Mouse (Mus musculus): ENCODE results near the gene Galnt7. TPM values are rescaled to one million over a fixed set of nuclear protein-coding genes. Genes with fewer than 3 reads are reported as not detected.

Gene Galnt7
- total and polyA plus RNA-seq, 2 experiments = 0.61 to 2.0 TPM

- H3K4me3 ChIP-seq (ENCODE audit: insufficient read depth, low read depth, low read length) = no peak overlapping the region
- DNase-seq (ENCODE audit: extremely low read depth, low read depth, low spot score) = no peak
- WGBS = 87% methylated on average over 6 of the region's 6 CpGs
These were observed 73.0 kb downstream of the Galnt7 start for GRCm38 (mm10) chr8:57579845-57580244.

GRCm38 (mm10) chr8:57577301-57577700 is 75.5 kb downstream of the Galnt7 start:
- 89% methylated on average over 5 of the region's 5 CpGs for WGBS
- H3K27me3 ChIP-seq (ENCODE audit: control insufficient read depth, insufficient read depth, low read length) = no peaks in the 10 kb centered on the region
- no peak for TF ChIP-seq POLR2A (IDR thresholded peaks at IDR 0.05; ENCODE audit: extremely low read depth, insufficient read depth, low read length)
- no peak for TF ChIP-seq CTCF (IDR thresholded peaks at IDR 0.05; ENCODE audit: low read depth, low read length)
- H3K4me3 ChIP-seq (ENCODE audit: insufficient read depth, low read depth, low read length) = no peak overlapping the region
- H3K36me3 ChIP-seq (ENCODE audit: control insufficient read depth, insufficient read depth, low read length) = no peaks in the 10 kb centered on the region
- no peak overlapping the region for H3K27ac ChIP-seq (replicated peaks; ENCODE audit: insufficient read depth, low read depth, low read length)
- no peaks in the 10 kb centered on the region; the same call in 1 of the 2 replicates for H3K4me1 ChIP-seq (ENCODE audit: control insufficient read depth, insufficient read depth, low read length)
- H3K9ac ChIP-seq (ENCODE audit: low read depth, low read length) = no peak overlapping the region
- DNase-seq (ENCODE audit: extremely low read depth, low read depth, low spot score) = no peak
- H3K79me2 ChIP-seq (ENCODE audit: control insufficient read depth, insufficient read depth, low read length) = no peaks in the 10 kb centered on the region

More at GRCm38 (mm10) chr8:57579845-57580244, 73.0 kb downstream of the Galnt7 start:
- Histone ChIP-seq H3K9ac (ENCODE audit: low read depth, low read length) (no peak overlapping the region), H3K79me2 (ENCODE audit: control insufficient read depth, insufficient read depth, low read length) (no peaks in the 10 kb centered on the region), H3K36me3 (ENCODE audit: control insufficient read depth, insufficient read depth, low read length) (no peaks in the 10 kb centered on the region), H3K27ac (replicated peaks; ENCODE audit: insufficient read depth, low read depth, low read length) (no peak overlapping the region), H3K27me3 (ENCODE audit: control insufficient read depth, insufficient read depth, low read length) (no peaks in the 10 kb centered on the region), H3K4me1 (ENCODE audit: control insufficient read depth, insufficient read depth, low read length) (no peaks in the 10 kb centered on the region; the same call in 1 of the 2 replicates)
- TF ChIP-seq POLR2A (IDR thresholded peaks at IDR 0.05; ENCODE audit: extremely low read depth, insufficient read depth, low read length) (no peak), CTCF (IDR thresholded peaks at IDR 0.05; ENCODE audit: low read depth, low read length) (no peak)

GRCm38 (mm10) chr8:57576238-57576637 is 76.6 kb downstream of the Galnt7 start:
- no peak for TF ChIP-seq POLR2A (IDR thresholded peaks at IDR 0.05; ENCODE audit: extremely low read depth, insufficient read depth, low read length)
- 0 out of 2 replicates have a peak, but pooled peaks have one; percentile 1 for TF ChIP-seq CTCF (IDR thresholded peaks at IDR 0.05; ENCODE audit: low read depth, low read length)
- no peak overlapping the region for H3K9ac ChIP-seq (ENCODE audit: low read depth, low read length)
- peak; percentile 12 for DNase-seq (ENCODE audit: extremely low read depth, low read depth, low spot score)
- 36% methylated on average over 7 of the region's 7 CpGs for WGBS
- no peaks in the 10 kb centered on the region; the same call in 1 of the 2 replicates for H3K4me1 ChIP-seq (ENCODE audit: control insufficient read depth, insufficient read depth, low read length)
- no peaks in the 10 kb centered on the region for H3K36me3 ChIP-seq (ENCODE audit: control insufficient read depth, insufficient read depth, low read length)
- H3K4me3 ChIP-seq (ENCODE audit: insufficient read depth, low read depth, low read length) = no peak overlapping the region
- no peaks in the 10 kb centered on the region for H3K27me3 ChIP-seq (ENCODE audit: control insufficient read depth, insufficient read depth, low read length)
- H3K79me2 ChIP-seq (ENCODE audit: control insufficient read depth, insufficient read depth, low read length) = no peaks in the 10 kb centered on the region
- H3K27ac ChIP-seq (replicated peaks; ENCODE audit: insufficient read depth, low read depth, low read length) = no peak overlapping the region

GRCm38 (mm10) chr8:57575336-57575735 is 77.5 kb downstream of the Galnt7 start:
- H3K9ac ChIP-seq (ENCODE audit: low read depth, low read length) = no peak overlapping the region
- no peaks in the 10 kb centered on the region for H3K27me3 ChIP-seq (ENCODE audit: control insufficient read depth, insufficient read depth, low read length)
- DNase-seq (ENCODE audit: extremely low read depth, low read depth, low spot score) = no peak
- no peak overlapping the region for H3K27ac ChIP-seq (replicated peaks; ENCODE audit: insufficient read depth, low read depth, low read length)
- H3K4me1 ChIP-seq (ENCODE audit: control insufficient read depth, insufficient read depth, low read length) = no peaks in the 10 kb centered on the region; the same call in 1 of the 2 replicates
- 91% methylated on average over 9 of the region's 9 CpGs for WGBS
- no peaks in the 10 kb centered on the region for H3K36me3 ChIP-seq (ENCODE audit: control insufficient read depth, insufficient read depth, low read length)
- no peaks in the 10 kb centered on the region for H3K79me2 ChIP-seq (ENCODE audit: control insufficient read depth, insufficient read depth, low read length)
- TF ChIP-seq POLR2A (IDR thresholded peaks at IDR 0.05; ENCODE audit: extremely low read depth, insufficient read depth, low read length) (no peak), CTCF (IDR thresholded peaks at IDR 0.05; ENCODE audit: low read depth, low read length) (no peak)
- H3K4me3 ChIP-seq (ENCODE audit: insufficient read depth, low read depth, low read length) = no peak overlapping the region

- Histone ChIP-seq H3K4me1 (ENCODE audit: control insufficient read depth, insufficient read depth, low read length) (no peaks in the 10 kb centered on the region; the same call in 1 of the 2 replicates), H3K27ac (replicated peaks; ENCODE audit: insufficient read depth, low read depth, low read length) (no peak overlapping the region), H3K27me3 (ENCODE audit: control insufficient read depth, insufficient read depth, low read length) (no peaks in the 10 kb centered on the region), H3K36me3 (ENCODE audit: control insufficient read depth, insufficient read depth, low read length) (no peaks in the 10 kb centered on the region), H3K9ac (ENCODE audit: low read depth, low read length) (no peak overlapping the region), H3K4me3 (ENCODE audit: insufficient read depth, low read depth, low read length) (no peak overlapping the region), H3K79me2 (ENCODE audit: control insufficient read depth, insufficient read depth, low read length) (no peaks in the 10 kb centered on the region)
- WGBS = 9% methylated on average over 7 of the region's 7 CpGs
- TF ChIP-seq CTCF (IDR thresholded peaks at IDR 0.05; ENCODE audit: low read depth, low read length) = peak; percentile 94
- no peak for TF ChIP-seq POLR2A (IDR thresholded peaks at IDR 0.05; ENCODE audit: extremely low read depth, insufficient read depth, low read length)
- peak; percentile 10 for DNase-seq (ENCODE audit: extremely low read depth, low read depth, low spot score)
These were observed 78.4 kb downstream of the Galnt7 start for GRCm38 (mm10) chr8:57574398-57574797.

GRCm38 (mm10) chr8:57573844-57574243 is 79.0 kb downstream of the Galnt7 start:
- TF ChIP-seq POLR2A (IDR thresholded peaks at IDR 0.05; ENCODE audit: extremely low read depth, insufficient read depth, low read length) = no peak
- TF ChIP-seq CTCF (IDR thresholded peaks at IDR 0.05; ENCODE audit: low read depth, low read length) = no peak

More at GRCm38 (mm10) chr8:57573844-57574243, 79.0 kb downstream of the Galnt7 start:
- Histone ChIP-seq H3K9ac (ENCODE audit: low read depth, low read length) (no peak overlapping the region), H3K36me3 (ENCODE audit: control insufficient read depth, insufficient read depth, low read length) (no peaks in the 10 kb centered on the region), H3K27ac (replicated peaks; ENCODE audit: insufficient read depth, low read depth, low read length) (no peak overlapping the region), H3K79me2 (ENCODE audit: control insufficient read depth, insufficient read depth, low read length) (no peaks in the 10 kb centered on the region), H3K4me1 (ENCODE audit: control insufficient read depth, insufficient read depth, low read length) (no peaks in the 10 kb centered on the region; the same call in 1 of the 2 replicates), H3K27me3 (ENCODE audit: control insufficient read depth, insufficient read depth, low read length) (no peaks in the 10 kb centered on the region), H3K4me3 (ENCODE audit: insufficient read depth, low read depth, low read length) (no peak overlapping the region)
- WGBS = 66% methylated on average over 6 of the region's 6 CpGs
- no peak for DNase-seq (ENCODE audit: extremely low read depth, low read depth, low spot score)
